Mouse (Mus musculus) liver, embryonic 15.5 days (tissue): ENCODE measurements around the gene Max. TPM values are rescaled to one million over a fixed set of nuclear protein-coding genes. Genes with fewer than 3 reads are reported as not detected.

Experiments
- ATAC-seq: fragments of 200-750 bp; cut with Nextera tagmentation; 2 replicates; pipeline ENCODE4 v1.8.0; 2017; ENCODE audit warnings: moderate number of reproducible peaks, mild to moderate bottlenecking, moderate library complexity; ENCODE audit not compliant: insufficient read depth
- H3K27ac ChIP-seq: fragments of 300-500 bp; sonication (generic); replicated peaks from 2 replicates; pipeline ENCODE4 v1.5.1; 2015; ENCODE audit warnings: mild to moderate bottlenecking, inconsistent platforms
- H3K27me3 ChIP-seq: fragments of 300-500 bp; sonication (generic); 2 replicates; pipeline ENCODE4 v1.6.1; 2015; ENCODE audit warnings: mild to moderate bottlenecking, inconsistent platforms
- H3K36me3 ChIP-seq: fragments of 300-500 bp; sonication (generic); replicated peaks from 2 replicates; pipeline ENCODE4 v1.6.1; 2015; ENCODE audit warnings: moderate library complexity, mild to moderate bottlenecking, inconsistent platforms
- H3K4me1 ChIP-seq: fragments of 300-500 bp; sonication (generic); replicated peaks from 2 replicates; pipeline ENCODE4 v1.6.1; 2015; ENCODE audit warnings: inconsistent platforms
- H3K4me2 ChIP-seq: fragments of 300-500 bp; sonication (generic); 2 replicates; pipeline ENCODE4 v1.6.1; 2015; ENCODE audit warnings: moderate library complexity, mild to moderate bottlenecking, inconsistent platforms
- H3K4me3 ChIP-seq: fragments of 300-500 bp; sonication (generic); replicated peaks from 2 replicates; pipeline ENCODE4 v1.5.1; 2015; ENCODE audit warnings: mild to moderate bottlenecking, inconsistent platforms
- H3K9ac ChIP-seq: fragments of 300-500 bp; sonication (generic); 2 replicates; pipeline ENCODE4 v1.6.1; 2015; ENCODE audit warnings: moderate library complexity, mild to moderate bottlenecking, inconsistent platforms
- H3K9me3 ChIP-seq: fragments of 300-500 bp; sonication (generic); replicated peaks from 2 replicates; pipeline ENCODE4 v1.6.1; 2016; ENCODE audit warnings: inconsistent platforms
- WGBS: fragments of 180-500 bp; shearing (Covaris S2); methylation state at CpG from one replicate; pipeline ENCODE4 v1.1.7; 2015; ENCODE audit warnings: mixed read lengths; ENCODE audit not compliant: insufficient replicate concordance; 5-methylcytosine and 5-hydroxymethylcytosine counted together
- polyA plus RNA-seq: library from polyadenylated mRNA; unstranded; fragments of >200 nt; fragmentation: Nextera tagmentation; extraction: Ambion mirVana; gene quantifications from 2 replicates; pipeline ENCODE4 v1.2.1, GENCODE M21; 2015

Max gene
- polyA plus RNA-seq, 1 experiment from 2014 or later = 6.4 TPM

- Histone ChIP-seq H3K36me3 (peaks cover 58% of the 10 kb centered on the region), H3K27me3 (no peaks in the 10 kb centered on the region), H3K4me1 (peaks cover 14% of the 10 kb centered on the region), H3K9me3 (no peaks in the 10 kb centered on the region), H3K4me2 (no peak overlapping the region), H3K9ac (no peak overlapping the region), H3K27ac (no peak overlapping the region), H3K4me3 (no peak overlapping the region)
- 90% methylated on average over 10 of the region's 10 CpGs for WGBS
- no peak for ATAC-seq
Measured at GRCm38 (mm10) chr12:76899261-76899975, 62.6 kb downstream of the Max start.

GRCm38 (mm10) chr12:76898141-76898540, 63.9 kb downstream of the Max start:
- Histone ChIP-seq H3K36me3 (peaks cover 56% of the 10 kb centered on the region), H3K9me3 (no peaks in the 10 kb centered on the region)
- no peak for ATAC-seq

GRCm38 (mm10) chr12:76897006-76897405, 65.0 kb downstream of the Max start:
- no peak overlapping the region for H3K27ac ChIP-seq
- no peak overlapping the region for H3K4me2 ChIP-seq
- H3K4me3 ChIP-seq = no peak overlapping the region
- no peaks in the 10 kb centered on the region for H3K9me3 ChIP-seq
- 86% methylated on average over 10 of the region's 10 CpGs for WGBS
- H3K27me3 ChIP-seq = no peaks in the 10 kb centered on the region
- H3K9ac ChIP-seq = no peak overlapping the region
- H3K36me3 ChIP-seq = peaks cover 45% of the 10 kb centered on the region
- peaks cover 15% of the 10 kb centered on the region for H3K4me1 ChIP-seq
- no peak for ATAC-seq

More at GRCm38 (mm10) chr12:76898141-76898540, 63.9 kb downstream of the Max start:
- H3K27me3 ChIP-seq = no peaks in the 10 kb centered on the region
- no peak overlapping the region for H3K27ac ChIP-seq
- H3K9ac ChIP-seq = no peak overlapping the region
- no peak overlapping the region for H3K4me2 ChIP-seq
- H3K4me1 ChIP-seq = peaks cover 19% of the 10 kb centered on the region
- no peak overlapping the region for H3K4me3 ChIP-seq

GRCm38 (mm10) chr12:76896566-76896965, 65.4 kb downstream of the Max start:
- H3K4me2 ChIP-seq = no peak overlapping the region
- no peaks in the 10 kb centered on the region for H3K27me3 ChIP-seq
- H3K27ac ChIP-seq = no peak overlapping the region
- no peak overlapping the region for H3K4me3 ChIP-seq
- 86% methylated on average over 4 of the region's 4 CpGs for WGBS
- no peaks in the 10 kb centered on the region for H3K9me3 ChIP-seq
- no peak for ATAC-seq
- no peak overlapping the region for H3K9ac ChIP-seq
- H3K36me3 ChIP-seq = peaks cover 43% of the 10 kb centered on the region
- peaks cover 11% of the 10 kb centered on the region for H3K4me1 ChIP-seq

GRCm38 (mm10) chr12:76895777-76896176, 66.2 kb downstream of the Max start:
- 71% methylated on average over 7 of the region's 7 CpGs for whole genome bisulfite sequencing
- H3K9ac ChIP-seq = no peak overlapping the region
- ATAC-seq = no peak

GRCm38 (mm10) chr12:76894792-76895559, 67.0 kb downstream of the Max start:
- Histone ChIP-seq H3K27ac (no peak overlapping the region), H3K4me1 (peaks cover 6% of the 10 kb centered on the region), H3K9me3 (no peaks in the 10 kb centered on the region), H3K27me3 (no peaks in the 10 kb centered on the region), H3K9ac (no peak overlapping the region), H3K4me2 (no peak overlapping the region), H3K36me3 (peaks cover 30% of the 10 kb centered on the region), H3K4me3 (no peak overlapping the region)
- no peak for ATAC-seq
- 84% methylated on average over 10 of the region's 10 CpGs for WGBS

More at GRCm38 (mm10) chr12:76895777-76896176, 66.2 kb downstream of the Max start:
- Histone ChIP-seq H3K27me3 (no peaks in the 10 kb centered on the region), H3K4me2 (no peak overlapping the region), H3K4me3 (no peak overlapping the region), H3K27ac (no peak overlapping the region), H3K4me1 (0 out of 2 replicates have a peak, but pooled peaks cover 8% of the 10 kb centered on the region), H3K36me3 (peaks cover 37% of the 10 kb centered on the region), H3K9me3 (no peaks in the 10 kb centered on the region)

- no peak overlapping the region for H3K9ac ChIP-seq
- no peaks in the 10 kb centered on the region for H3K9me3 ChIP-seq
- H3K4me2 ChIP-seq = no peak overlapping the region
- 80% methylated on average over 16 of the region's 16 CpGs for WGBS
- peaks cover 14% of the 10 kb centered on the region for H3K4me1 ChIP-seq
- H3K36me3 ChIP-seq = peaks cover 16% of the 10 kb centered on the region; the same call in 1 of the 2 replicates
- no peak for ATAC-seq
- H3K27me3 ChIP-seq = no peaks in the 10 kb centered on the region
- H3K27ac ChIP-seq = 0 out of 2 replicates have a peak overlapping the region, but pooled peaks have one; percentile 14
- no peak overlapping the region for H3K4me3 ChIP-seq
Measured at GRCm38 (mm10) chr12:76892910-76893695, 68.9 kb downstream of the Max start.

DNA sequence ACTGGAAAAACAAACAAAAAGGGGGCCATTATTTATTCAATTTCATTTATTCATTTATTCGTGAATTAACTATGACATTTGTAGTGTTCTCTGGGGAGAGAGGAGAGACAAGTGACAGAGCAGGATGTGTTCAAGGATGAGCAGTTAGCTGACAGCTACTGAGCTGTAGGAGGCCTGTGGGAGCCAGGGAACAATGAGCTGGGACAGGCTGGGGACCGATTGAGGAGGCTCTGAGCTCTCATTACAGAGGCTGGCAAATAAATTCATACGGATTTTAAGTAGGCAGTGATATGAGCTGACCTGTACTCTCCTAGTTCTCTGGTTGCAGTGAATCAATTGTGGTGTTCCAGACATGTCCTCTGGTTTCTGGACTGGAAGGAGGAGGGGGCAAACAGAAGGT, 70.8 kb downstream of the Max start:
- no peak for ATAC-seq
- H3K27ac ChIP-seq = no peak overlapping the region
- H3K9me3 ChIP-seq = no peaks in the 10 kb centered on the region
- H3K4me3 ChIP-seq = no peak overlapping the region
- peaks cover 7% of the 10 kb centered on the region; the same call in 1 of the 2 replicates for H3K36me3 ChIP-seq
- H3K27me3 ChIP-seq = no peaks in the 10 kb centered on the region
- 74% methylated on average over 3 of the region's 3 CpGs for WGBS
- peaks cover 14% of the 10 kb centered on the region for H3K4me1 ChIP-seq
- no peak overlapping the region for H3K4me2 ChIP-seq
- H3K9ac ChIP-seq = no peak overlapping the region

DNA sequence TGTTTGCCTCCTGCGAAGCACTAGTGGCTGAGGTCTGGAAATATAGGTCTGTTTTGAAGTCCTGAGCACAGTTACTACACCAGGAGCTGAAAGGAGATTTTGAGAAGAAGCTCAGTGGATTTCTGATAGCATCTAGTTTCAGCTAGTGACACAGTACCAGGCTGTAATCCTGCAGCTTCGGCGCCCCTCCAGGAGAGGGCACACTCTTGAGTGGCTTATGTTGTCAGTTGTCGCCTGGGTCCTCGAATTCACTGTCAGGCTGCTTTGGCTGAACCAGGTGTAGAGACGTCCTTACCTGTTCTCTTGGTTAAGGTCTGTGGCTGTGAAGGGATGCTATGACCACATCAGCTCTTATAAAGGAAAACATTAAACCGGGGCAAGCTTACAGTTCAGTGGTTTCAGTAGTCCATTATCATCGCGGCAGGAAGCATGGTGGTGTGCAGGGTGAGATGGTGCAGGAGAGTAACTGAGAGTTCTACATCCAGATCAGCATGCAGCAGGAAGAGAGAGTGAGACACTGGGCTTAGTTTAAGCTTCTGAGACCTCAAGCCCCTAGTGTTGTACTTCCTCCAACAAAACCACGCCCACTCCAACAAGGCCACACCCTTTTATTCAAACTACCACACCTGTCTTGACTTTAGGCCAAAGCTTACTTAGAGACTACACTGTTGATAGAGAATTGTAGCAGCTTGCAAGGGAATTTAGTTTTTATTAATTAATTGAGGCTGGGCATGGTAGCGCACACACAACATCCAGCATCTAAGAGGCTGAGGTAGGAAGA, 72.4 kb downstream of the Max start:
- Histone ChIP-seq H3K4me3 (no peak overlapping the region), H3K36me3 (peaks cover 7% of the 10 kb centered on the region; the same call in 1 of the 2 replicates), H3K27me3 (no peaks in the 10 kb centered on the region), H3K4me1 (peaks cover 14% of the 10 kb centered on the region), H3K4me2 (no peak overlapping the region), H3K27ac (no peak overlapping the region), H3K9me3 (no peaks in the 10 kb centered on the region), H3K9ac (no peak overlapping the region)
- no peak for ATAC-seq
- WGBS = 78% methylated on average over 11 of the region's 11 CpGs

DNA sequence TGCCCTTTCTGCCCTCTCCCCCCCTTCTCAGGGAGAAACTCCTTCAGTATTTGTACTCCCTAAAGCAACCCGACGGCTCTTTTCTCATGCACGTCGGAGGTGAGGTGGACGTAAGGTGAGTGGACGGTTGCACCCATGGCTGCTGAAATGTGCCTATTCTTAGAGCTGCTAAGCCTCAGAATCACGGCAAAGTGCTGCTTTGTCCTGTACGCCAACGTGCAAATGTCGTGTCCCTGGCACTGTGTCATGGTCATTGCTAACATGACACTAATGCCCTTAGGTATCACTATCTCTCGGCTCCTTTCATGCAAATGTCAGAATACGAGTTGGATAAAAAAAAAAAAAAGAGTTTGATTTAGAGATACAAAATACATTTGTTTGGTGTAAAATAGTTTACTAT, 74.1 kb downstream of the Max start:
- ATAC-seq = no peak
- no peaks in the 10 kb centered on the region for H3K27me3 ChIP-seq
- H3K9me3 ChIP-seq = no peaks in the 10 kb centered on the region
- H3K4me3 ChIP-seq = no peak overlapping the region
- H3K4me2 ChIP-seq = no peak overlapping the region
- 90% methylated on average over 12 of the region's 12 CpGs for WGBS
- H3K27ac ChIP-seq = no peak overlapping the region
- no peak overlapping the region for H3K9ac ChIP-seq
- H3K36me3 ChIP-seq = peaks cover 7% of the 10 kb centered on the region; the same call in 1 of the 2 replicates
- peaks cover 9% of the 10 kb centered on the region for H3K4me1 ChIP-seq
